Mouse (Mus musculus) liver, adult 2 months (tissue): ENCODE data around the gene Skap1. TPM values are rescaled to one million over a fixed set of nuclear protein-coding genes. Genes with fewer than 3 reads are reported as not detected.

ENCODE experiments used
- DNase-seq: peaks from one replicate; pipeline ENCODE4 v3.0.0-alpha.2; 2011; ENCODE audit warnings: low read depth, low spot score; ENCODE audit errors: extremely low read depth
- H3K27ac ChIP-seq: fragments of 200-500 bp; replicated peaks from 2 replicates; pipeline ENCODE4 v1.5.1; 2012; ENCODE audit warnings: low read depth, mild to moderate bottlenecking, control low read depth, inconsistent platforms, low read length; ENCODE audit not compliant: insufficient read depth
- H3K27me3 ChIP-seq: fragments of 200-500 bp; 2 replicates; pipeline ENCODE4 v1.6.1; 2012; ENCODE audit warnings: mild to moderate bottlenecking, moderate library complexity, low read length, inconsistent platforms; ENCODE audit not compliant: control insufficient read depth, insufficient read depth
- H3K36me3 ChIP-seq: fragments of 200-500 bp; 2 replicates; pipeline ENCODE4 v1.6.1; 2012; ENCODE audit warnings: low read length, inconsistent platforms; ENCODE audit not compliant: control insufficient read depth, insufficient read depth
- H3K4me1 ChIP-seq: fragments of 200-500 bp; 2 replicates; pipeline ENCODE4 v1.6.1; 2011; ENCODE audit warnings: low read length; ENCODE audit not compliant: control insufficient read depth, insufficient read depth
- H3K4me3 ChIP-seq: fragments of 200-500 bp; 2 replicates; pipeline ENCODE4 v1.5.1; 2011; ENCODE audit warnings: low read depth, mild to moderate bottlenecking, control low read depth, low read length, moderate library complexity; ENCODE audit not compliant: insufficient read depth
- H3K79me2 ChIP-seq: fragments of 200-500 bp; 2 replicates; pipeline ENCODE4 v1.6.1; 2012; ENCODE audit warnings: inconsistent platforms, mild to moderate bottlenecking, low read length, moderate library complexity; ENCODE audit not compliant: control insufficient read depth, insufficient read depth
- H3K9ac ChIP-seq: fragments of 200-500 bp; 2 replicates; pipeline ENCODE4 v1.6.1; 2012; ENCODE audit warnings: low read depth, mild to moderate bottlenecking, control low read depth, inconsistent platforms, low read length
- CTCF ChIP-seq: fragments of 200-500 bp; IDR thresholded peaks from 2 replicates; pipeline ENCODE4 v1.5.1; 2011; ENCODE audit warnings: low read depth, low read length, control low read depth
- POLR2A ChIP-seq: fragments of 200-500 bp; IDR thresholded peaks from 2 replicates; pipeline ENCODE4 v1.6.1; 2011; ENCODE audit warnings: low read length, control low read depth; ENCODE audit not compliant: insufficient read depth; ENCODE audit errors: extremely low read depth
- WGBS: fragments of 180-500 bp; shearing (Covaris S2); methylation state at CpG from one replicate; pipeline ENCODE4 v1.1.7; 2018; 5-methylcytosine and 5-hydroxymethylcytosine counted together
- polyA plus RNA-seq: library from polyadenylated mRNA; depleted of rRNA; stranded (reverse); fragments of >200 nt; gene quantifications from 2 replicates; pipeline ENCODE4 v1.2.3, GENCODE M21; 2012
- total RNA-seq: library from RNA; depleted of rRNA; stranded (reverse); fragments of >200 nt; gene quantifications from 2 replicates; pipeline ENCODE4 v1.2.3, GENCODE M21; 2014

Gene Skap1
- total and polyA plus RNA-seq, 2 experiments = 0.40 to 0.92 TPM

- H3K9ac ChIP-seq = no peak overlapping the region
- 90% methylated on average over 15 of the region's 15 CpGs for WGBS
- no peaks in the 10 kb centered on the region for H3K27me3 ChIP-seq
- DNase-seq = no peak
- no peaks in the 10 kb centered on the region; the same call in 1 of the 2 replicates for H3K4me1 ChIP-seq
- TF ChIP-seq POLR2A = no peak
- no peak for TF ChIP-seq CTCF
- no peaks in the 10 kb centered on the region for H3K79me2 ChIP-seq
- H3K27ac ChIP-seq = no peak overlapping the region
- H3K4me3 ChIP-seq = no peak overlapping the region
- H3K36me3 ChIP-seq = no peaks in the 10 kb centered on the region
Observed at GRCm38 (mm10) chr11:96696168-96696727, 231.9 kb downstream of the Skap1 start.

DNA sequence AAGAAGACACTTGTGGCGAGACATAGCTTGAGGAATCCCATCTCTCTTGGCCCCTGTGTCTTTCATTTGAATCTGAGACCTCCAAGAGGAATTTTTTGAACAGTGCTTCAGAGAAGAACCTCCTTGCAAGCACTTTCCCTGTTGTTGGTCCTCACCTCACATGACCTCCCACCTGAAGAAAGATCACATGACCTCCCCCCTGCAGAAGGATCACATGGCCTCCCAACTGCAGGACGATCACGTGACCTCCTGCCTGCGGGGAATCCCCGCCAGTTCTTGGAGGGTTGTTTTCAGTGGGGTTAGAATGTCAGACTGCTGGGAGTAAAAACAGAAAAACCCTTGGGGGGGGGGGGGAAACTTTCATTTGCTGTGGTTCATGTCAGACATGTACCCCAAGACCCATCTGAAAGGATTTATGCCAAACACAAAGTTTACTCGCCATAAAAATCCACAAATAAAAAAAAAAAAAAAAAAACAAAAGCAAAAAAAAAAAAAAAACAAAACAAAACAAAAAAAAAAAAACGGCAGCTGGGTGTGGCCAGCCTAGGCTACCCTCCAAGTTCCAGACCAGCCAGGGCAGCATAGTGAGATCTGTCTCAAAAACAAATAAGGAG is 232.6 kb downstream of the Skap1 start:
- H3K27me3 ChIP-seq = no peaks in the 10 kb centered on the region
- H3K36me3 ChIP-seq = no peaks in the 10 kb centered on the region
- no peak overlapping the region for H3K4me3 ChIP-seq
- DNase-seq = no peak
- H3K79me2 ChIP-seq = no peaks in the 10 kb centered on the region
- H3K4me1 ChIP-seq = no peaks in the 10 kb centered on the region; the same call in 1 of the 2 replicates
- TF ChIP-seq CTCF = no peak
- TF ChIP-seq POLR2A = no peak
- no peak overlapping the region for H3K27ac ChIP-seq
- H3K9ac ChIP-seq = no peak overlapping the region
- 41% methylated on average over 7 of the region's 7 CpGs for WGBS

DNA sequence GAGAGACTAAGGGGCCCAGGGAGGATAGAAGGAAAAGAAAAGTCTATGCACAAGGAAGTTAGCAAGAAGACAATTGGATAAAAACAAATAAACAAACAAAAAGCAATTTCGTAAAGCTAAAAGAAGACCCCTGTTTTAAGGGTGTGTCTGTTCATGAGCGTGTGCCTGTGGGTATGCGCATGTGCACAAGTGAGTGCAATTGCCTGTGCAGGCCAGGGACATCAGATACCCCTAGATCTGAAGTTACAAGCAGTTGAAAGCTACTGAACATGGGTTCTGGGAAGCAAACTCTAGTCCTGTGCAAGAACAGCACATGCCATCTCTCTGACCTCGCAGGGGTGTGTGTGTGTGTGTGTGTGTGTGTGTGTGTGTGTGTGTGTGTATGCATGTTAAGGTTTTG is 233.1 kb downstream of the Skap1 start:
- Histone ChIP-seq H3K4me3 (no peak overlapping the region), H3K36me3 (no peaks in the 10 kb centered on the region), H3K9ac (no peak overlapping the region), H3K27ac (no peak overlapping the region), H3K4me1 (no peaks in the 10 kb centered on the region; the same call in 1 of the 2 replicates), H3K27me3 (no peaks in the 10 kb centered on the region), H3K79me2 (no peaks in the 10 kb centered on the region)
- no peak for DNase-seq
- WGBS = 86% methylated on average over 4 of the region's 4 CpGs
- TF ChIP-seq CTCF (no peak), POLR2A (no peak)

- 73% methylated on average over 8 of the region's 8 CpGs for WGBS
- DNase-seq = no peak
- Histone ChIP-seq H3K27me3 (peaks cover 6% of the 10 kb centered on the region; the same call in 1 of the 2 replicates), H3K27ac (no peak overlapping the region), H3K4me3 (no peak overlapping the region), H3K4me1 (no peaks in the 10 kb centered on the region), H3K79me2 (no peaks in the 10 kb centered on the region), H3K9ac (no peak overlapping the region), H3K36me3 (no peaks in the 10 kb centered on the region)
- TF ChIP-seq POLR2A (no peak), CTCF (no peak)
Observed at GRCm38 (mm10) chr11:96703813-96704212, 239.4 kb downstream of the Skap1 start.

DNA sequence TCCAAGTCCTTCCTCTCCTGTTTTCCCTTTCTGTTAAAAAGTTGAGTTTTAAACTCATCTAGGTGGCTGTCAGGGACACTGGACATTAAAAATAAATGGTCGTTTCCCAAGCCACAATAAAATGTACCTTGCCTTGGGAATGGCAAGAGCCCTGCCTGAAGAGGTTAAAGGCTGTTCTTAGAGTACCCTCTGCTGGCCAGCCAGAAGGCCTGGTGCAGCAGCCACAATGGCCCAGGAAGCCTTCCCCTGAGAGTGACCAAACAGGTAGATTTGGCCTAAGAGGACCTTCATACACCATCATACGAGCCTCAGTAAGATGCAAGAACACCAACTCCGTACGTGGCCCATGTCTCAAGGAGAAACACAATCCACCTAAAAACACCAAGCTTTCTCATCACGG is 246.9 kb downstream of the Skap1 start:
- Histone ChIP-seq H3K9ac (no peak overlapping the region), H3K36me3 (no peaks in the 10 kb centered on the region), H3K27ac (no peak overlapping the region), H3K27me3 (peaks cover 6% of the 10 kb centered on the region; the same call in 1 of the 2 replicates), H3K4me3 (no peak overlapping the region), H3K4me1 (no peaks in the 10 kb centered on the region), H3K79me2 (no peaks in the 10 kb centered on the region)
- DNase-seq = no peak
- WGBS = 69% methylated on average over 5 of the region's 5 CpGs
- TF ChIP-seq POLR2A (no peak), CTCF (no peak)

- Histone ChIP-seq H3K27me3 (peaks cover 6% of the 10 kb centered on the region; the same call in 1 of the 2 replicates), H3K4me1 (no peaks in the 10 kb centered on the region), H3K36me3 (no peaks in the 10 kb centered on the region), H3K27ac (no peak overlapping the region), H3K79me2 (no peaks in the 10 kb centered on the region), H3K9ac (no peak overlapping the region), H3K4me3 (no peak overlapping the region)
- TF ChIP-seq POLR2A = no peak
- DNase-seq = no peak
- WGBS = 90% methylated on average over 7 of the region's 7 CpGs
Observed at GRCm38 (mm10) chr11:96711670-96712069, 247.3 kb downstream of the Skap1 start.
